Mouse (Mus musculus): ENCODE data around the gene Syne2. TPM values are rescaled to one million over a fixed set of nuclear protein-coding genes. Genes with fewer than 3 reads are reported as not detected.

Gene Syne2
- polyA plus RNA-seq, 1 experiment = 0.78 TPM

GRCm38 (mm10) chr12:76104596-76105351 lies 286.8 kb downstream of the Syne2 start:
- TF ChIP-seq GATA1 (IDR thresholded peaks at IDR 0.05; ENCODE audit: borderline replicate concordance, low read length) (no peak), FLI1 (IDR thresholded peaks at IDR 0.05; ENCODE audit: low read length) (no peak)
- H3K4me1 ChIP-seq = no peaks in the 10 kb centered on the region
- H3K36me3 ChIP-seq (replicated peaks; ENCODE audit: low read length) = no peaks in the 10 kb centered on the region
- no peaks in the 10 kb centered on the region for H3K9me3 ChIP-seq
- no peaks in the 10 kb centered on the region for H3K27me3 ChIP-seq (replicated peaks)
- no peak overlapping the region for H3K4me3 ChIP-seq (replicated peaks)

DNA sequence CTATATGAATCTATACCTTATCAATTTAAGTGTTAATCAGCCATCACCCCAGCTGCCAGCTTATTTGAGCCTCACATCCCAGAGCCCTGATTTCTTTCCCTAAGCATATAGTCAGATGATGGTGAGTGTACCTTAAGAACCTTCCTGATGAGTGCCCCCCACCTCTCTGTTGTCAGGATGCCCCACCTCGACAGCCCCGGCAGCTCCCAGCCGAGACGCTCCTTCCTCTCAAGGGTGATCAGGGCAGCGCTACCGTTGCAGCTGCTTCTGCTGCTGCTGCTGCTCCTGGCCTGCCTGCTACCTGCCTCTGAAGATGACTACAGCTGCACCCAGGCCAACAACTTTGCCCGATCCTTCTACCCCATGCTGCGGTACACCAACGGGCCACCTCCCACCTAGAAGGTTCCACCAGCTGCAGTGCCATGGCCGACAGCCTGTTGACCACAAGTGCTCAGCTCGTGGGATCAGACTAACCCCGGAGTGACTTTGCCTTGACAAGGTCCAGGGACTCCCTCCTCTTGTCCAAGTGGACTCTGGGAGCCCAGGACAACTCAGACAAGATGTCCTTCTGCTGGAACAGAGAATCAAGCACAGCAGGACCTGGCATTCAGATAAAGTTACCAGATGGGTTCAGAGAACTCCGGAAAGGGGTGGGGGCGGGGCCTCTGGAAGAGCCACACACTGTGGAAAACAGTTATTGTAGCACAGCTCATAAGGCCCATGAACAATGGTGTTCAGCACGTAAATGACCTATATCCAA lies 291.9 kb downstream of the Syne2 start:
- no peak overlapping the region for H3K4me3 ChIP-seq (replicated peaks)
- no peaks in the 10 kb centered on the region for H3K4me1 ChIP-seq
- H3K27me3 ChIP-seq (replicated peaks) = peaks cover 4% of the 10 kb centered on the region
- TF ChIP-seq GATA1 (IDR thresholded peaks at IDR 0.05; ENCODE audit: borderline replicate concordance, low read length) (no peak), FLI1 (IDR thresholded peaks at IDR 0.05; ENCODE audit: low read length) (no peak)
- no peaks in the 10 kb centered on the region for H3K9me3 ChIP-seq
- no peaks in the 10 kb centered on the region for H3K36me3 ChIP-seq (replicated peaks; ENCODE audit: low read length)

DNA sequence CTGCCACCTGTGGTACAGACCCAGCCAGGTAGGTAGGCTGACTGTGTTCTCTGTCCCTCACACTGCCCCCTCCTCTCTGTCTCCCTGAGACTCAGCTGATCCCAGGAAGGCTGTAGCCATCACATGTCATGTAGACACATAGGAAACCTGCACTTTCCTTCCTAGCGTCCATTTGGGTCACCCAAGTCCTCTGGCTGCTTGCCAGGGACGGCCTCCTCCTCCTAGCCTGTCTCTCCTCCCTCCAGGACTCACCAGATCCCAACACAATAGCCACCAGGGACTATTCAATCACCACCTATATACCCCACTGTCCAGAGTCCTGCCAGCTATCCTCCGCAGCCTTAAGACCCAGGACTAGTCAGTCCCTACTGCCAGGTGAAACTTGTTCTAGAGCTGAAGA lies 293.1 kb downstream of the Syne2 start:
- Histone ChIP-seq H3K4me1 (no peaks in the 10 kb centered on the region), H3K4me3 (replicated peaks) (no peak overlapping the region), H3K36me3 (replicated peaks; ENCODE audit: low read length) (no peaks in the 10 kb centered on the region), H3K27me3 (replicated peaks) (peaks cover 6% of the 10 kb centered on the region), H3K9me3 (no peaks in the 10 kb centered on the region)
- TF ChIP-seq GATA1 (IDR thresholded peaks at IDR 0.05; ENCODE audit: borderline replicate concordance, low read length) (no peak), FLI1 (IDR thresholded peaks at IDR 0.05; ENCODE audit: low read length) (no peak)

DNA sequence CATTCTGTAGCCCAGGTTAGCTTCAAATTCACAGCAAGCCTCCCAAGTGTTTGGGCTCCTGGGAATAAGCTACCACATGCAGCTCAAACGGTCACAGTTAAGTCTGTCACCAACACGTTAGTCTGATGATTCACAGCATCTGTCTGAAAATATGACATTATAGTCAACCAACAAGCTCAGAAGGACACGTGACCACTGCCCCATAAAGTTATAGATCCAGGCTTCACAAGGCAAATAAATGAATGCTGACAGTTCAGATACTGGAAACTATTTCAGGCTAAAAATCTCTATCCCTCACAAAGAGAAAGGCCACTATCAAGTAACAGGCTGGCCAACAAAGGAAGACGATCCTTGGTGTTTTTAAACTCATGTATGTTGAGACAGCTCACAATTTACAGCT lies 298.6 kb downstream of the Syne2 start:
- Histone ChIP-seq H3K27me3 (replicated peaks) (peaks cover 8% of the 10 kb centered on the region), H3K9me3 (peaks cover 3% of the 10 kb centered on the region; the same call in 1 of the 2 replicates), H3K36me3 (replicated peaks; ENCODE audit: low read length) (no peaks in the 10 kb centered on the region), H3K4me1 (no peaks in the 10 kb centered on the region), H3K4me3 (replicated peaks) (no peak overlapping the region)
- no peak for TF ChIP-seq GATA1 (IDR thresholded peaks at IDR 0.05; ENCODE audit: borderline replicate concordance, low read length)
- TF ChIP-seq FLI1 (IDR thresholded peaks at IDR 0.05; ENCODE audit: low read length) = no peak

GRCm38 (mm10) chr12:76117632-76118153 lies 299.8 kb downstream of the Syne2 start:
- Histone ChIP-seq H3K36me3 (replicated peaks; ENCODE audit: low read length) (no peaks in the 10 kb centered on the region), H3K4me1 (no peaks in the 10 kb centered on the region), H3K4me3 (replicated peaks) (no peak overlapping the region), H3K9me3 (peaks cover 6% of the 10 kb centered on the region; the same call in 1 of the 2 replicates), H3K27me3 (replicated peaks) (peaks cover 9% of the 10 kb centered on the region)
- TF ChIP-seq FLI1 (IDR thresholded peaks at IDR 0.05; ENCODE audit: low read length) = no peak
- TF ChIP-seq GATA1 (IDR thresholded peaks at IDR 0.05; ENCODE audit: borderline replicate concordance, low read length) = no peak

DNA sequence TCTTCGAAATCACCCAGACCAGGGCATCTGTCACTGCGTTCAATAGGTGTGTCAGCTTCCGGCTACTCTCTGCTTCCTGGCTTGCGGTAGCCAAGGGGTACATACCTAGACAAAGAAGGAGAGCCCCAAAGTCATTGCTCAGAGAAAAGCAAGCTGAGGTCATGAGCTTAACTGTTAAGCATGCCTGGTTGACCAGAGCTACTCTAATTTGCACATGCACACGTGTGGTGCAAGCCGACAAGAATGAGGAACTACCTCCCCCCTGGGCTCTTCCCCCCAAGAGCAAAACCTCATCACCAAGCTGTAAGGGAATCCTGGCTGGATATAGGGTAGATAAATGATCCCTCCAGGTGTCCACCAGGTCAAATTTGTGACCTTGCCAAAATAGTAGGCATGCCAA lies 305.3 kb downstream of the Syne2 start:
- peaks cover 8% of the 10 kb centered on the region for H3K27me3 ChIP-seq (replicated peaks)

GRCm38 (mm10) chr12:76128306-76128705 lies 310.4 kb downstream of the Syne2 start:
- H3K4me3 ChIP-seq (replicated peaks) = no peak overlapping the region
- peaks cover 7% of the 10 kb centered on the region for H3K4me1 ChIP-seq
- H3K27me3 ChIP-seq (replicated peaks) = peaks cover 2% of the 10 kb centered on the region
- TF ChIP-seq GATA1 (IDR thresholded peaks at IDR 0.05; ENCODE audit: borderline replicate concordance, low read length) (no peak), FLI1 (IDR thresholded peaks at IDR 0.05; ENCODE audit: low read length) (no peak)
- H3K9me3 ChIP-seq = no peaks in the 10 kb centered on the region
- H3K36me3 ChIP-seq (replicated peaks; ENCODE audit: low read length) = no peaks in the 10 kb centered on the region

More for the DNA sequence above, 305.3 kb downstream of the Syne2 start:
- no peak for TF ChIP-seq FLI1 (IDR thresholded peaks at IDR 0.05; ENCODE audit: low read length)
- no peak for TF ChIP-seq GATA1 (IDR thresholded peaks at IDR 0.05; ENCODE audit: borderline replicate concordance, low read length)
- Histone ChIP-seq H3K9me3 (peaks cover 6% of the 10 kb centered on the region; the same call in 1 of the 2 replicates), H3K4me1 (no peaks in the 10 kb centered on the region), H3K4me3 (replicated peaks) (no peak overlapping the region), H3K36me3 (replicated peaks; ENCODE audit: low read length) (no peaks in the 10 kb centered on the region)

DNA sequence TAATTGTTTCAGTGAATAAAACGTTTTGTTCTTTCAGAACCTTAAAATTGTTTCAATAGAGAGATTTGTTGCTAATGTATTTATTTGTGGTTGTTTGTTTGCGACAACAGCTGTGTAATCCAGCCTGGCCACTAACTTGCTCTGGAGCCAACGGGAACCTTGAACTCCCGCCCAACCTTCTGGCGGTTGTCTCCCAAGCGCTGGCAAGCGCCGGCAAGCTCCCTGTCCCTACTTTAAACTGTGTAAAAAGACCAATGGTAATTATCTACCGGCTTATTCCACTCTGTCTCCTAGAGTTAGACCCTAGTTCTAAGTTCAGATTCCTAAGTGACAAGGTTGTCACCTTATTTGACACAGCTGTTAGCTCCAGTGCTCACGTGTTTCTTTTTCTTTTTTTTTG lies 310.9 kb downstream of the Syne2 start:
- TF ChIP-seq GATA1 (IDR thresholded peaks at IDR 0.05; ENCODE audit: borderline replicate concordance, low read length) (no peak), FLI1 (IDR thresholded peaks at IDR 0.05; ENCODE audit: low read length) (no peak)

DNA sequence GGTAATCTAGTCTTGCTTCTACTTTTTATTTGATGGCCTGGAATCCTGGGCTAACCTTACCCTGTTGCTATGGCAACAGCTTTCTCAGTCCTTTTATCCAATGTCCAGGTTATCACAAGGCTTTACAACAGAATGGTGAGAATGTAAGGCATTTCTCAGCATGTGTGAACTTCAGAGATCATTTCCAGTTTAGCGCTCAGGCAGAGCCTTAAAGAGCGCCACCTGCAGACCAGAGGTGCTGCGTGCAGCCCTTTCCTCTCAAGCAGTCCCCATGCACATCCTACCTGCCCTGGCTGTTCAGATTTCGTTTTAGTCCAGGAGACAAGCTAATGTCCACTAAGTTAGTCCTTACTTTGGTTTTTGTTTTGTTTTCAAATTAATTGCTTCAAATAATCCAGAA lies 312.3 kb downstream of the Syne2 start:
- Histone ChIP-seq H3K9me3 (no peaks in the 10 kb centered on the region), H3K36me3 (replicated peaks; ENCODE audit: low read length) (no peaks in the 10 kb centered on the region), H3K4me1 (peaks cover 7% of the 10 kb centered on the region), H3K4me3 (replicated peaks) (no peak overlapping the region), H3K27me3 (replicated peaks) (peaks cover 2% of the 10 kb centered on the region)
- TF ChIP-seq FLI1 (IDR thresholded peaks at IDR 0.05; ENCODE audit: low read length) = no peak
- no peak for TF ChIP-seq GATA1 (IDR thresholded peaks at IDR 0.05; ENCODE audit: borderline replicate concordance, low read length)

More for the DNA sequence above, 310.9 kb downstream of the Syne2 start:
- no peaks in the 10 kb centered on the region for H3K36me3 ChIP-seq (replicated peaks; ENCODE audit: low read length)
- peaks cover 2% of the 10 kb centered on the region for H3K27me3 ChIP-seq (replicated peaks)
- H3K9me3 ChIP-seq = no peaks in the 10 kb centered on the region
- peaks cover 7% of the 10 kb centered on the region for H3K4me1 ChIP-seq
- H3K4me3 ChIP-seq (replicated peaks) = no peak overlapping the region

DNA sequence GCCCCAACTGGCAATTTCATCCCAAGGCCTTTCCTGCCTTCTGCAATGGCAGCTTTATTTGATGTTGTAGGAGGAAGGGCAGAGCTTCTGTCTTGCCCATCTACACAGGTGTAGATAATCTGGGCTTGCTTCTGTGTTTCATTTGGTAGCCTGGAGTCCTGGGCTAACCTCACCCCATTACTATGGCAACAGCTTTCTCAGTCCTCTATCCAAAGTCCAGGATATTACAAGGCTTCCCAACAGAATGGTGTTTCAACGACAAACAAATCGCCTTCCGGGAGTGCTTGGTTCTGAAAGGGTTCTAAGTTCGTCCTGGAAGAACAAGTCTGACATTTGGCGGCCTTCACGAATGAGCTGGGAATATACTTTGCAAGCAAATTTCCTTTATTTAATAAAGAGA lies 313.0 kb downstream of the Syne2 start:
- no peak overlapping the region for H3K4me3 ChIP-seq (replicated peaks)
- no peaks in the 10 kb centered on the region for H3K36me3 ChIP-seq (replicated peaks; ENCODE audit: low read length)
- peaks cover 6% of the 10 kb centered on the region for H3K27me3 ChIP-seq (replicated peaks)
- H3K4me1 ChIP-seq = peaks cover 7% of the 10 kb centered on the region
- TF ChIP-seq GATA1 (IDR thresholded peaks at IDR 0.05; ENCODE audit: borderline replicate concordance, low read length) (no peak), FLI1 (IDR thresholded peaks at IDR 0.05; ENCODE audit: low read length) (no peak)
- H3K9me3 ChIP-seq = no peaks in the 10 kb centered on the region

All from megakaryocyte, embryonic 14.5 days (primary cell).